Mouse (Mus musculus) kidney, adult 11 months (tissue): ENCODE data around the gene Gm10974.

Experiments used
- DNase-seq: peaks from one replicate; pipeline ENCODE4 v3.0.0; 2022

The Gm10974 gene

DNA sequence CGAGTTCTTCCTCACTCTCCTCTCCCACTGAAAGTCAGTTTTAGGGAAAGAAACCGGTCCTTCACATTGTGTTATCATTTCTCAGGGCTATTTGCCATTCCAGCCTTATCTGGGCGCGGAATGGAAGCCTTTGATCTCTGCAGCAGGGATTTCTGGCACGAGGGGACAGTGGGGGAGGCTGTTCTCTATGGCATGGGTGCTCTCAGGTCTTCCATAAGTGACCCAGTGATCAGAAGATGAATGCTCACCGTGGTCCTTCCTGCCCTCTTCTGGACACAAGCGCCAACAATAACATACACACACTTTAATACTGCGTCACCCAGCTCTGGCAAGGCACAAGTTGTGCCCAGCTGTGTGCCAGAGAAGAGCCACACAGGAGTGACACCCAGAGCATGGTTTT, 41.3 kb downstream of the Gm10974 start:
- DNase-seq: no peak

DNA sequence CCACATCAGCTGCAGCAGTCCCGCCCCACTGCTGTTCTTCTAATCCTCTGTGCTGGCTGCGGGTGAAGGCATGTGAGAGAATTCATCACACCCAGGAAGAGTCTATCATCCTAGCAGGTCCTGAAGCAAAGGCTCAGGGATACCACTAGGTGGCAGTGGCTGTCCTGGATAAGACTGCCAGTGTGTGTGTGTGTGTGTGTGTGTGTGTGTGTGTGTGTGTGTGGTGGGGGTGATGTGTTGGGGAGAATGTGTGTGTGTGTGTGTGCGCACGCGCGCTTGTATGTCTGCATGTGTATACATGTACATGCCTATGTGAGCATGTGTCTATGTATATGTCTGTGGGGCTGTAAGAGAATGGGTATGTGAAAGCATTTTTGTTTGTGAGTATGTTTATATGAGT, 43.7 kb downstream of the Gm10974 start:
- no peak for DNase-seq

DNA sequence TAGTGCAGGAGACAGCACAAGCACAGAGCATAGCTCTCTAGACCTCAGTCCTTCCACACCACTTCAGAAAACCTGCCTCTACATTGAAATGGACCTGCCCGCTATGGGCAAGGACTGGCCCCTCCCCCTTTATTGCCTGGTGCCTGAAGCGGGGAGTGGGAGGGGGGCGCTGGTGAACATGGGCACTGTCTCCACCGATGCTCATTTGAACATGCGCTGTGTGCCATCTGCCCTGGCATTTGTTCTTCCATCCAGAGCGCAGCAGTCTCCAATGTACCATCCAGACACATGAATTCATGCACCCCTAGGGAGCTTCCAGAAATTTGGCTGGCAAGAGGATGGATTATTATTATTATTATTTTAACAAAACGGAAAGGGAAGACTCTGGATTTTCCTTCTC, 47.4 kb downstream of the Gm10974 start:
- no peak for DNase-seq

DNA sequence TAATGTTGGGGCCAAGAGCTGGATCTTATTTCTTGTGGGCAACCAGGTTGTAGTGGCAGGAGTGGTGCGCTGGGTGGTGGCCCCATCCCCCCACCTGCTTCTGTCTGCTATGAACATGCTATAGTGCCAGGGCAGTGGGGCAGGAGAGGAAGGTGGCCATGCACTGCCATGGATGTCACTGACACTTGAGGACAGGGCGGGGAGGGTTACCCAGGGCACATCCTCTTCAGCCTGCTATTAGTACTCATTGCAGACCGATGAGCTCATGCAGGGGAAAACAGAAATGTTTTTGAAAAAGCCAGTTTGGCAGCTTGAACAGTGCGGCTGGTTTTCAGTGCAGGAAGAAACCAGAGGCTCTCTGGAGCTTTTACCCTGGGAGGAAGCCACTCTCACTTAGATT, 51.1 kb downstream of the Gm10974 start:
- peak; percentile 17 for DNase-seq

DNA sequence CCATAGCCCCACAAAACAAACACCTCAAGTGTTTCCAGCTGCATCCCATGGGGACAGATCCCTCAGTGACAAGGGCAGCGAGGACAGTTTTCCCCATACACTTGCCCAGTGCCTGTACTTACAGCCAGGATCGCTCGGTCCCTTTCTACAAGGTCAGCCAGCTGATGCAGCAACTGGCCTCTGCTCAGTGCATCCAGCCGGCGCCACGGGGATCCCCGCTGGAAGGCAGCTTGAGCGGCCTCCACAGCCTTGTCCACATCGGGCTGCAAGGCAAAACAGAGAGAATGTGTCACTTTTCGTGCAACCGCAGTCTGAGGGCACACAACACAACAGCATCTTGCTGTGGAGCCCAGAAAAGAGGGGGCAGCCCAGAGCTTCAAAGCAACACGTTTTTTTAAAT, 53.3 kb downstream of the Gm10974 start:
- no peak for DNase-seq

DNA sequence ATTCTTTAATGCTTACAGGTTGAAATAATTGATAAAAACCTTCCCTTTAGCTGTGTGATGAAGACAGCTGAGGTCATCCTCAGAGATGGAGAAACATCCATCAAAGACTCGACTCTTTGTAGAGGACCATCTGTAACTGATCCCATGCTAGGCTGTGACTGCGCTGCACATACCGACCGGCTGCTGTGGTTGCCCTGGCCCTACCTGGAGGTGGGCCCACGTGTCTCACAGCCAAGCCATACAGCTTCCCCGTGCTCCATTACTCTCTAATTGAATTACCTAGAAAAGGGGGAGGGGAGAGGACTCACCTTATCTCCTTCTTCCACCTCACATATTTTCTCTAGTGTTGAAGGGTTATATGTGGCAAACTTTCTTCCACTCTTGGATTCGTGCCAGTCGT, 56.2 kb downstream of the Gm10974 start:
- DNase-seq: no peak

DNA sequence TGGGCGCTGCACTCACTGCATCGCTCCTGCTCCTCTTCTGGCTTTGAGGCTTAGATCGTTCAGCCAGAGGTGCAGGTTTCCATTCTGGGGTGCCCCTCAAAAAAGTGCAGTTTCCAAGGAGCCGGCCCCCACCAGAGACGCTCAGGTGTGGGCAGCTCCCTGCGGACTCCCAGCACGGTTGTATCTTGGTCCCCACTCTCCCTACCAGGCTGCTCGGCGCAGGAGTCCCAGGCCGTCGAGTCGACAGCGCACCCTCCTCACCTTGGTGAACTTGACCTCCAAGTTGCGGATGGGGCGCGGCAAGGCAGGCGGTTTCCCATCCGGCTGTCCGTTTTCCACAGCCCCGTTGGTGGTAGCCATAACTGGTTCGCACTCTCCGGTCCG, 61.3 kb downstream of the Gm10974 start:
- no peak for DNase-seq

DNA sequence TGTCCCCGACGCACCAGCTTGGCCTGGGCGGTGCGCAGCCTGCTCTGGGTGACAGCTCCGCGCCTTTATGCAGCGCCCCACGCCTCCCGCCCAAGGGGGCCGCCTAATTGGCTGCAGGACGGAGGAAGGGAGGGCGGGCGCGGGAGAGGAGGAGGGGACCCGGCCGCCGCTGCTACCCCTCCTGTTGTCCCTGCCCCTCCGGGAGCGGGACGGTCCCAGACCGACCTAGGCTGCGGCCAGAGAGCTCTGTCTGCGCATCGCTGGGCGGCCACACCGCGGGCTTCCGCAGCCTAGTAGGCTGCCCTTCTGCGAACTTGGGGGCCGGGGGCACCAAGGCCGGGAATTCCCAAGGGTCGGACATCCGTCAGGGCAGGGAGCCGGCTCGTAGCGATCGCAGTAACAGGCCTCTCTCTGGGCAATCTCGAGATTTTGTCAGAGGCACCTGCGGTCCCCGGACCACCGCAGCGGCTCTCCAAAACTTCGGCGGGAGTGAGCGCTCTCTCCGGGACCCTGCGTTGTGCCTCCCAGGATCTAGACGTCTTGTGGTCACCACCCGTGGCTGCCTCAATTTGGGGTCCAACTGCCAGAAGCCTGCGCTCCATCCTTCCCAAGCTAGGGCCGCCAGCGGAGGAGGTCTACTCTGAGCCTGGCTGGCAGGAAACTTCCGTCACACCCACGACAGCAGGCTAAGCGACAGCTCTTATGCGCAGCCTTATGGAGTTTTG, 61.9 kb downstream of the Gm10974 start, which contains the start of gene Aldh1a3:
TSS of gene Aldh1a3 (minus strand) at position 81 of the 725 bp plus-strand sequence.
- peak; percentile 14 for DNase-seq

DNA sequence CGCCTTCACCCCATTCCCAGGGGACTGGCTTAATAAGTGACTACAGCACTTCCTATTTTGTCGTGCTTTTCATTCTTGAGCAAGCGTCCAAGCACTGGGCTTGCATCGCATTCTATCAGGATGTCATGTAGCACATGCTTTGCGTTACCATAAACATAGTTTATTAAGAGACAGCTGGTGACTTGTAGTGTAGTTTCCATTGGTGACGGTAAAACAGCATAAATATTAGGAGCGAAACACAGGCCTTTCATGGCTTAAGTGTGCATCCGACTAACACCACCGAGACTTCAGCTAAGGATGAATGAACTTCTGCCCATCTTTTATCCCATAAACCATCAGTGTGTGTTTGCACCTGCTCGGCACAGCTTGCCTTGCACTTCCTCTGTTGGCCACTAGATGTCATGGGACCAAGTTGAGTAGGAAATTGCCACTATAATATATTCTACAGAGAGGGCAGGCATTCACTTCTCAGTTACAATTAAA, 68.8 kb downstream of the Gm10974 start:
- peak; percentile 30 for DNase-seq
